Mouse (Mus musculus): ENCODE results near the gene Cox8a. TPM values are rescaled to one million over a fixed set of nuclear protein-coding genes. Genes with fewer than 3 reads are reported as not detected.

Gene Cox8a
- polyA plus RNA-seq, 1 experiment from 2014 or later = 976 TPM

- no peak overlapping the region for H3K4me3 ChIP-seq (ENCODE audit: low read depth, low read length)
- peak; percentile 71 for DNase-seq (ENCODE audit: low spot score)
- TF ChIP-seq CTCF (IDR thresholded peaks at IDR 0.05) (peak; percentile 92), EP300 (IDR thresholded peaks at IDR 0.05) (no peak)
- H3K27me3 ChIP-seq (replicated peaks; ENCODE audit: insufficient read depth, low read length) = no peaks in the 10 kb centered on the region
- WGBS = 19% methylated on average over 30 of the region's 33 CpGs
- no peaks in the 10 kb centered on the region for H3K4me1 ChIP-seq (ENCODE audit: insufficient read depth, low read depth, low read length)
- no peak overlapping the region for H3K4me2 ChIP-seq (replicated peaks; ENCODE audit: low read depth, low read length)
- H3K9me3 ChIP-seq (ENCODE audit: low read length) = no peaks in the 10 kb centered on the region
- H3K9ac ChIP-seq (replicated peaks; ENCODE audit: low read depth) = no peak overlapping the region
- ATAC-seq = peak; percentile 46
- peaks cover 25% of the 10 kb centered on the region for H3K36me3 ChIP-seq (ENCODE audit: insufficient read depth, low read length)
- no peak overlapping the region for H3K27ac ChIP-seq (ENCODE audit: low read length)
Measured at GRCm38 (mm10) chr19:7195900-7196728, 21.3 kb downstream of the Cox8a start.

- H3K9me3 ChIP-seq (ENCODE audit: low read length) = no peaks in the 10 kb centered on the region
- no peak overlapping the region for H3K4me2 ChIP-seq (replicated peaks; ENCODE audit: low read depth, low read length)
- no peak overlapping the region for H3K9ac ChIP-seq (replicated peaks; ENCODE audit: low read depth)
- H3K36me3 ChIP-seq (ENCODE audit: insufficient read depth, low read length) = no peaks in the 10 kb centered on the region
- no peaks in the 10 kb centered on the region for H3K4me1 ChIP-seq (ENCODE audit: insufficient read depth, low read depth, low read length)
- ATAC-seq (no peak), DNase-seq (ENCODE audit: low spot score) (no peak)
- TF ChIP-seq EP300 (IDR thresholded peaks at IDR 0.05) (no peak), CTCF (IDR thresholded peaks at IDR 0.05) (no peak)
- H3K27me3 ChIP-seq (replicated peaks; ENCODE audit: insufficient read depth, low read length) = no peaks in the 10 kb centered on the region
- 58% methylated on average over 2 of the region's 2 CpGs for WGBS
- H3K4me3 ChIP-seq (ENCODE audit: low read depth, low read length) = no peak overlapping the region
- no peak overlapping the region for H3K27ac ChIP-seq (ENCODE audit: low read length)
Measured at GRCm38 (mm10) chr19:7192561-7192967, 24.9 kb downstream of the Cox8a start.

- Histone ChIP-seq H3K27me3 (replicated peaks; ENCODE audit: insufficient read depth, low read length) (no peaks in the 10 kb centered on the region), H3K27ac (ENCODE audit: low read length) (no peak overlapping the region), H3K4me2 (replicated peaks; ENCODE audit: low read depth, low read length) (no peak overlapping the region), H3K9ac (replicated peaks; ENCODE audit: low read depth) (no peak overlapping the region), H3K4me3 (ENCODE audit: low read depth, low read length) (no peak overlapping the region), H3K9me3 (ENCODE audit: low read length) (no peaks in the 10 kb centered on the region), H3K4me1 (ENCODE audit: insufficient read depth, low read depth, low read length) (no peaks in the 10 kb centered on the region), H3K36me3 (ENCODE audit: insufficient read depth, low read length) (no peaks in the 10 kb centered on the region)
- TF ChIP-seq CTCF (IDR thresholded peaks at IDR 0.05) (no peak), EP300 (IDR thresholded peaks at IDR 0.05) (no peak)
- DNase-seq (ENCODE audit: low spot score) = no peak
- ATAC-seq = no peak
- 29% methylated on average over 6 of the region's 6 CpGs for WGBS
Measured at GRCm38 (mm10) chr19:7191639-7192038, 25.8 kb downstream of the Cox8a start.

DNA sequence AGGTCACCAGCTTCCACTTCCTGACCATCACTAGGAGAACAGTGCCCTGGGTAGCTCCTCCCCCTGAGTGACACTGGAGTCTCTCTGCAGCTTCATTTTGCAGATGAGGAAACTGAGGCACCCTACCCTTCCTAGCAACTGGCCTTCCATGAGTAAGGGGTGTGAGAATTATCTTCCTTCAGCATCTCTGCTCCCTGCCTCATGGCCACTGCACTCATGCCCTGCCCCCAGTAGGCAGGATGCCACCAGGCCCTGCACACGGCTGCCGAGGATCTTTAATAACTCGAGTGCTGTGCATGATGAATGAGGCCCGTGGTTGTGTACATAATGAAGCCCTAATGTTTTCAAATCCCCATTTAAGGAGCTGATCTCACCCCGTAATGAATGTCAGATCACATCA is 26.4 kb downstream of the Cox8a start:
- Histone ChIP-seq H3K9me3 (ENCODE audit: low read length) (no peaks in the 10 kb centered on the region), H3K27ac (ENCODE audit: low read length) (no peak overlapping the region), H3K9ac (replicated peaks; ENCODE audit: low read depth) (no peak overlapping the region), H3K4me3 (ENCODE audit: low read depth, low read length) (no peak overlapping the region), H3K4me2 (replicated peaks; ENCODE audit: low read depth, low read length) (no peak overlapping the region), H3K27me3 (replicated peaks; ENCODE audit: insufficient read depth, low read length) (no peaks in the 10 kb centered on the region), H3K36me3 (ENCODE audit: insufficient read depth, low read length) (no peaks in the 10 kb centered on the region), H3K4me1 (ENCODE audit: insufficient read depth, low read depth, low read length) (no peaks in the 10 kb centered on the region)
- WGBS = 27% methylated on average over 5 of the region's 5 CpGs
- TF ChIP-seq EP300 (IDR thresholded peaks at IDR 0.05) (no peak), CTCF (IDR thresholded peaks at IDR 0.05) (no peak)
- ATAC-seq (no peak), DNase-seq (ENCODE audit: low spot score) (no peak)

- 77% methylated on average over 4 of the region's 4 CpGs for WGBS
- no peaks in the 10 kb centered on the region for H3K9me3 ChIP-seq (ENCODE audit: low read length)
- H3K4me2 ChIP-seq (replicated peaks; ENCODE audit: low read depth, low read length) = no peak overlapping the region
- no peaks in the 10 kb centered on the region; the same call in 1 of the 2 replicates for H3K27me3 ChIP-seq (replicated peaks; ENCODE audit: insufficient read depth, low read length)
- H3K4me1 ChIP-seq (ENCODE audit: insufficient read depth, low read depth, low read length) = no peaks in the 10 kb centered on the region
- TF ChIP-seq EP300 (IDR thresholded peaks at IDR 0.05) = no peak
- TF ChIP-seq CTCF (IDR thresholded peaks at IDR 0.05) = no peak
- no peak overlapping the region for H3K4me3 ChIP-seq (ENCODE audit: low read depth, low read length)
- H3K27ac ChIP-seq (ENCODE audit: low read length) = no peak overlapping the region
- no peaks in the 10 kb centered on the region for H3K36me3 ChIP-seq (ENCODE audit: insufficient read depth, low read length)
- ATAC-seq (no peak), DNase-seq (ENCODE audit: low spot score) (no peak)
- H3K9ac ChIP-seq (replicated peaks; ENCODE audit: low read depth) = no peak overlapping the region
Measured at GRCm38 (mm10) chr19:7189026-7189425, 28.4 kb downstream of the Cox8a start.

DNA sequence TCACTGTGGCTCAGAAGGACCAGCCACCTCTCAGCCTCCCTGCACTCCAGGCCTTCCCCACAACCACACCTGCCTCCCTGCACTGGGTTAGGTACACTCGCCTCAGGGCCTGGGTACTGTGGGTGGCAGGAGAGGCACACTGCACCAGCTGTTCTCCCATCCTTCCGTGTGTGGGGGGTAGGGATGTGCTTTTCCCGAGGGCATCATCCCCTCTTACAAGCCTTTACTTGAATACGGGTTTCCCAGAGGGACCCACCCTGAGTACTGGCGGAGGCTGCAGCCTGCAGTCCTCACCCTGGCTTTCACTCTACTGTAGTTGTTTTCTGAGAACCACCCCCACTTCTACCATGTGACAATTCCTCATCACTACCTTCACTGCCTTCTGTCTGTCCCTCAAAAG is 30.3 kb downstream of the Cox8a start:
- no peak for TF ChIP-seq CTCF (IDR thresholded peaks at IDR 0.05)
- no peak for TF ChIP-seq EP300 (IDR thresholded peaks at IDR 0.05)
- whole genome bisulfite sequencing = 70% methylated on average over 5 of the region's 5 CpGs

More for the DNA sequence above, 30.3 kb downstream of the Cox8a start:
- ATAC-seq (no peak), DNase-seq (ENCODE audit: low spot score) (no peak)
- Histone ChIP-seq H3K9ac (replicated peaks; ENCODE audit: low read depth) (no peak overlapping the region), H3K36me3 (ENCODE audit: insufficient read depth, low read length) (no peaks in the 10 kb centered on the region), H3K4me3 (ENCODE audit: low read depth, low read length) (no peak overlapping the region), H3K27me3 (replicated peaks; ENCODE audit: insufficient read depth, low read length) (no peaks in the 10 kb centered on the region; the same call in 1 of the 2 replicates), H3K27ac (ENCODE audit: low read length) (no peak overlapping the region), H3K4me2 (replicated peaks; ENCODE audit: low read depth, low read length) (no peak overlapping the region), H3K4me1 (ENCODE audit: insufficient read depth, low read depth, low read length) (peaks cover 5% of the 10 kb centered on the region; the same call in 1 of the 2 replicates), H3K9me3 (ENCODE audit: low read length) (no peaks in the 10 kb centered on the region)
